Mouse (Mus musculus): ENCODE results near the gene Cdkal1.

Gene Cdkal1

DNA sequence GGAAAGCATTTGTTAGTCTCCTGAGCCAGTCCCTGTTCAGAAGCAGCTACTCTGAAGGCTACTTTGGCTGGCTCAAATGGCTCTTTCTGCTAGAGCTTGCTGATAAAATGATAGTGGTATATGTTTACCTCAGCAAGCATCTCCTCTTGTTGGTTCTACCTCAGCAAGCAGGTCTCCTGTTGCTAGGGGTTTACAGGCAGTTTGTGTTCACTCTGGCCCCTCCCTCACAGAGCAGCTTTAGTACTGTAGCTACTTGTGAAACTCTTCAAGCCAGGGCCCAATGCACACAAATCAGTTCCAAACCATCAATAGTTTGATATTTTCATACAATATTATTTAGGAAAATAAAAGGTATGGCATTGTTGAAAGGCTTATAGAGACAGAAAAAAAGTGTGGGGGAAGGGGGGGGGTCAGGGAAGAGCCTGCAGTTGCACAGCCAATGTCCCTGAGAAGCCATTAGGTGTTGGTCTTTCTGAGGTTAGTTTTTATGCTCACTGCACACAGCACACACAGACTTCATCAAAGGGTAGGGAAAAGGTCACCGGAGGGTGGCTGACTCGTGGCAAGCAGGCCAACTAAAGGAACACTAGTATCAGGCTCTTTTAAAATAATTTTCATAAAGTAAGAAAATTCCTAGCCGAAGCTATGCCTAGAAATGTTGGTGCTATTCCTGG, 499.9 kb downstream of the Cdkal1 start:
- DNase-seq (ENCODE audit: low spot score in 2 of 2) = no peak

DNA sequence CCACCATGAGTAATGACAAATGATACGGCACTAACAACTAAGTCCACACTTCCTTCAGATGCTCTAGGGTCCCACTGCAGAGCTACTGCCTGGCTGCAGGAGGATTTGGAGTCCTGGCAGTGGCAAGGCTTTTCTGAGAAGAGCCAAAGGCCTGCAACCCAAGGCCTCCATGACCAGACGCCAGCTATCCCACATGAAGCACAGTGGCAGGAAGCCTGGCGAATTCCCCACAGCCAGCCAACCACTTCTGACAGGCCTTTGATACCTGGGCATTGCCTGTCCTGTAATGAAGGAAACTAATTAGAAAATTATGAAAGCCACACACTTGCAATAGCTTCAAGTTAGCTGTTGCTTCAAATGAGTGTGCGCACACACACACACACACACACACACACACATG, 500.5 kb downstream of the Cdkal1 start:
- DNase-seq (ENCODE audit: low spot score in 2 of 2) = no peak

DNA sequence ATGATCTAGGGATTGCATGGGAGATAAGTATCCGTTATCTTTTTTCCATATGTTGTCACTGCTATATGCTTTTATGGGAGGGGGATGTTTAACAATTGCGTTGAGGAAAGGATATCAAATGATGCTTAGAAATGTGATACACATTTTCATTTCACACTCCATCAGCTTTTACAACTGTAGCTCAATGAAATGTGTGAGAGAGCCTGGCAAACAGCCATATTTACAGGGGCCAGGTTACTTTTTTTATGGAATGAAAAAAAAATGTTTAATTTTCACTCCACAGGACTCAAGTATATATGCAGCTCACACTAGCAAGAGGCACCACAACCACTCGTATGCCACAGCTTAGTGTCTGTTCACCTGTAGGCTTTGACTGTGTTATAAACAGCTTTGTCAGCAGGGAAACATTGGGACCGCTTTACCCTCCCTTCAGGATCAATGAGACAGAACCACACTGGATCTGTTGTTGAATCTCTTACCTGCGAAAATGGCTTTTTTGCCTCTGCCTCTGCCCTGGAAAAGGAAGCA, 501.5 kb downstream of the Cdkal1 start:
- no peak for DNase-seq (ENCODE audit: low spot score in 2 of 2)

DNA sequence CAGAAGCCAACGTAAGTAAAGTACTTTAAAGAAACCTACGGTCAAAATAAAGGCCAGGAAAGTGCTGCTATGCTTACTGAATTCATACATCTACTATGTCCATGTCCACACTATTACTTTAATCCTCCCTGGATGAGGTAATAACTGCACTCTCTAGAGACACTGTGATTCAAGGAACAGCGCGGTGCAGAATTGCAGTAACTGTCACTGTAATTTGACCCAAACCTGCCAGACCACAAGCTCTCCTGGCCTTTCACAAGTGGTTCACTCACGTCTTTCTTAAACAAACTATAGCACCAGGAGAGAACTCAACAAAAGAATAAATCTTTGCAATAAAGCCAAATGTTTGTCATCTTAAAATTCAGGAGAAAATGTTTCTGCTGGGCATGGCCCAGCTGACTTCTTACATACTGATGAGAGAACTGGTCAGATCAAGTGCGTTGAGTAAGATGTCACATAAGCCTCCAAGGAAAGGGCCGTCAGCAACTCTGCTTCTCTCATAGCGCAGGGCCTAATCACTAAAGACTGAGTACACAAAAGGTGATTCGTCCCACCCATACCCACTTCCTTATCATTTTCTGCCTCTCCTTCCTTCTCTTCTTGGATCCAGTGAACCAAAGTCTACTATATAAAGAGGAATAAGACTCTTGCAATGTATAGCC, 504.3 kb downstream of the Cdkal1 start:
- no peak for DNase-seq (ENCODE audit: low spot score in 2 of 2)

DNA sequence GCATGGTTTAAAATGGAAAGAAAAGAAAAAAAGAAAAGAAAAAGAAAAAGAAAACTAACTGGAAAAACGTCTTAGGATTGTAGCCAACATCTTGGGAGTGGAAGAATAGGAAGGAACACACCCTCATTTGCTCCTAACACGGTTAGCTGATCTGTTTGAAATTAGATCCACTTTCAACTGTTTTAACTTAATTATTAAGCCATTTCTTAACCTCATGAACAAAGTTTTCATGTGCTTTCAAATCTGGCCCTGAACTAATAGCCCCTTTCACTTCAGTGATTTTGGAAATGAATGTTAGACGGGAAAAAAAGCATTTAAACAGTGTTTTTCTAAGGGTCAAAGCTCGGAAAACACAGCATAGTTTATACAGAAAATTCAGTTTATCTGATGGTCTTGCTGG, 505.5 kb downstream of the Cdkal1 start:
- no peak for DNase-seq (ENCODE audit: low spot score in 2 of 2)

DNA sequence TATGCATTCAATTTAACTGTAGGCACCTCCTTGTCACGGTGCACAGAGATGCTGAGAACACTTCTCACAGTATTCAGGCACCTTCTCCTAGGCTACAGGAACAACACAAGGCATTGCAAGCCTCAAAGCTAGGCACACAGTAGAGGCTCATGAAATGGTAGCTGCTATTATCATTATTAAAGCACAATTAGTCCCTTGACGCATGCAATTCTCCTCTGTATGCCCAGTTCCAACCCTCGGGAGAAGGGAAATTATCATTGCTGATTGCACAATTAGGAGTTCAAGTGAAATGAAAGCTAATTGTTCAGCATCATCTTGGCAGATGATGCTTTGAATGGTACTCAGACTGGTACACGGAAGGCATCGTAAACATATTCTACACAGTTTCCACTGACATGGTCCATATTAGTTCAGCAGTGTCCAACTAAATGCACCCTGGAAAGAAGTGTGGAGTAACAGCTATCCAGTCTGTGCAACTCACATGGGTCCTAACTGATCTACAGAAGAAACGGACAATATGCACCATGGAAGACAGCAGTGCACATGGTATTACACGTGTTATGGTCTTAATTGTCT, 506.0 kb downstream of the Cdkal1 start:
- no peak for DNase-seq (ENCODE audit: low spot score in 2 of 2)

DNA sequence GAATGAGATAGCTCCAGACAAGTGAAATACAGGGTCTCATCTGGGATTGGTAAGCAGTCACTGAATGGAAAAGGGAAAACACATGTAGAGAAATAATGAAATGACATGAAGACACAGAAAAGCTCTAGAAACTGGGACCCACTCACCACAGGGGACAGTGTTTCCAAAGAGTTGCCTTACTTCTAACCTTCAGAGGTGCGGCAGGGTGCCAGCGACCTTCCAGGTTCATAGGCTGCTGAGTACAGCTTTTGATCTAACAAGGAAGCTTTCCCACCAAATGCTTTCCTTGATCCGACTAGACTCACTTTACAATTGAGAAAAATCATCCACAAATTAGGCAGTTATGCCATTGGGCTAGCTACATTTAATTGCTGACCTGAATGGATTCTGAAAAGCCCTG, 507.1 kb downstream of the Cdkal1 start:
- no peak for DNase-seq (ENCODE audit: low spot score in 2 of 2)

DNA sequence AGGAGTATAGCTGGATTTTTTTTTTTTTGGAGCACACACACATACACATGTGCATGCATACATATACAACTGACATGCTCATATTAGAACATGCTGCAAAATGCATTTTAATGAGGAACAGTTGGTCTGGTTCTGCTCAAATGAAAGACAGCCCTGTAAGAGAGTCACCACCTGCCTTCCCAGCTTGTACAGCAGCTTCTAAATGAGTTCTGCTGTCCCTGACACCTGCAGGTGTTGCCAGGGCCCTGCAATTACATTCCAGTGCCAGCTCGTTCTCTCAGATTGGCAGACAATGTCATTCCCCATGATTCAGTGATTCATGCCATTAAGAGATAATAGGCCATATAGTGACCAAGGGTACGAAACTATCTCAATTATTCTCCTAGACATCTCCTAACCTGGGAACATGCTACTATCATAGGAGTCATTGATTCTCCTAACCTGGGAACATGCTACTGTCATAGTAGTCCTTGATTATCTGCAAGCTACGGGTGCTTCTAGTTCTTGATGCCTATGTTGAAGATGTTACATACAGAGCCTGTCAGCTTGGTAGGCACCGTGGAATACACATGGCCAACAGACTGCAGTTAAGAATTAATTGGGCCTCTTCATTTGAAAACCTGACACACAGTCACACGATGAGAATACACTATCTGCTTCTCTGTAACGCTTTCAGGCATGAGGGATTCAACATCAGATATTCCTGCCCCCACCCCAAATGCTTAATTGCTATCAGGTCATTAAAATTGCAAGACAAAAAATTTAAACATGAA, 522.6 kb downstream of the Cdkal1 start:
- DNase-seq (ENCODE audit: low spot score in 2 of 2) = peak in 1 of 2 experiments; percentile 43

DNA sequence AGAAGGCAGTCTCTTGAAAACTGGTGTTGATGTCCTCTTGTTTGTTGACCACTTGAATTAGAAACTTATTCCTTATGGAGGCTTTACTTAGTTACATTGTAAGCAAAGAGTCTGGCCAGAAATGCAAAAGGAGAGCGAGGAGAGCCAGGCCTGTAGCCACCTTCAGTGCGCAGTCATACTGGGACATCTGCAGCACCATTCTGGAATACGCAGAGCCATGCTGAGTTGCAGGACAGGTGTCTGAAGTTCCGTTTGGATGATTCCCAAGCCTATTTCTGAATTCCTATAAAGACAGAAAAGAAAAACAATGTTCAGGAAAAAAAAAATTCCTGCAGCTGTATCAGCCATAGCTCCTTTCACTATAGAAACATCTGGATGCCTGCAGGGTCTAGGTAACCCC, 529.5 kb downstream of the Cdkal1 start:
- no peak for DNase-seq (ENCODE audit: low spot score in 2 of 2)

DNA sequence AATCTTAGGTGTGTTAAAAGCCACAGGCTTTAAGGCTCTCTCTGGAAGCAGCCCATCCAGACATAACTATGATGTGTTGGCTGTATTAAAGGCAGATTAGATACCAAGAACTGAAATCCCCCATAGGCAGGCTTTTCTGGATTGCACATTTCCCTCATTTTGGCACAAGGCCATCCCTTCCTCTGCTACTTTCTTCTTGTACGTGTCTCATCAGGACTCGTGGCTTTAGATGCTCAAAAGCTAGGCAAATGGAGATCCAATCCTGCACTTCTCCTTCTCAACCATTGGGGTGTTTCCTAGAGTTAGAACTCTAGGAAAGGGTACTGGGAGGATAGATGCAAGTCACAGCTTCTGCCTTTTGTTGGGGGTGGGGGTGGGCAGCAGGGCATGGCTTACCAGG, 535.1 kb downstream of the Cdkal1 start:
- no peak for DNase-seq (ENCODE audit: low spot score in 2 of 2)

DNA sequence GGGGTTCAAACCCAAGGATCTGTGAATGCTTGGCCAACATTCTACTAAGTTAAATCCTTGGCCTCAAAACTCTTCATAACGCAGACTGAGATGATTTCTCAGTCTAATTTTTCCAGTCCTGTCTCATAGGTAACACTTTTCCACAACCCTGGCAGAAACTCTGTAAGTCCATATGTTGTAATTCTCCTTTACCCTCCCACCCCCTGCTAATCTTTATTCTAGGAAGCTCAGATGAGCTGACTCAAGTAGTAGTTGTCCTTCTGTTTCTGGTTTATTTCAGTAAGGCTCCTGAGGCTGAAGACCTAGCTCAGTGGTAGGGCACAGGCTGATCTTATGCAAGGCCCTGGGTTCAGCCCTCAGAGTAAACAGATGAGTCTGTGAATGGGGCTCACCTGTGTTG, 537.8 kb downstream of the Cdkal1 start:
- DNase-seq (ENCODE audit: low spot score in 2 of 2) = no peak

DNA sequence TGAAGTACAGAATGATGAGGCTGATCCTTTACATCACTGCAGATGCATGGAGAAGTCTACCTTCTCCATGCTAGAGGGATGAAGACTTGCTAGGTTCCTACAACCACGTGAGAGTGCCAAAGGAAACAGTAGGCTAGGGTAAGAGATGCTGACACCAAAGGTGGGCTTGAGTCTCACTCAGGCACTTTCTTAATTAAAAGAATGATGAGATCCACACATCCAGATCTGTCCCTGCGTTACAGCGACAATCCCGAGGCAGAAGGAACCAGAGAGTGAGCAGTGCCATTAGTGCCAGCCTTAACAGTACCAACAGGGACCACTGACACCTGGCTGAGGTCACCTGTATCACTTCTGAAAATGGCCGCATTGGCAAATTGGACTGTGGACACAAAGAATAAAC, 539.2 kb downstream of the Cdkal1 start:
- DNase-seq (ENCODE audit: low spot score in 2 of 2) = no peak

DNA sequence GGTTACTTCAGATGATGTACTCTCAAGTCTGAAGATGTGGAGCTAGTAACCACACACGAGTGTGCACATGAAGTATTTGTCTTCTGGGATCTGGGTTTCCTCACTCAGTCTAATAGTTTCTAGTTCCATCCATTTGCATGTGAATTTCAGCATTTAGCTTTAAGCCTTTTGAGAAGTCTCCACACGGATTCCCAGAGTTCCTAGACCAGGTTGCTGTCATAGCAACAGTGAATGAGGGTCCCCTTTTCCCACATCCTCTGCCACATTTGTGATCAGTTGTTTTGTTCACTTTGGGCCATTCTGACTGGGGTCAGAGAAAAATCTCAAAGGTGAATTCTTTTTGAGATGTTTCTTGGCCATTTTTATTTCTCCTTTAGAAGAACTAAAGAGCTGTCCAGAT, 543.4 kb downstream of the Cdkal1 start:
- no peak for DNase-seq (ENCODE audit: low spot score in 2 of 2)

DNA sequence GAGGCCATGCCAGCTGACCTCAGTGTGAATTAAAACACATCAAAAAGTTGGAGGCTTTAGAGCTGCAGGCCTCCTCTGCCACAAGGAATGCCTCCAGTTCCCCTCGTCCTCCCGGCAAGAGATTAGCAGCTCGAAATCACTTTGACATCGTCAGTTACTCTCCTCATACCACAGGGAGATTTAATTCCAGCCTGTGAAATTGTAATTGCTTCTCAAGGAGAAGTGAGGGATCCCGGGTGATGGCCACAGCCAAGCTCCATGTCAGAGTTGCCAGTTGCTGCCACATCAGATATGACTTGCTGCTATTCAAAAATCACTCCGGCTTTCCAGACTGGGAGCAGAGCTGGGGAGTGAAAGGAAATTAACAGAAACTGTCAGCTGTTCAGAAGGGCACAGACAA, 548.1 kb downstream of the Cdkal1 start:
- no peak for DNase-seq (ENCODE audit: low spot score in 2 of 2)

DNA sequence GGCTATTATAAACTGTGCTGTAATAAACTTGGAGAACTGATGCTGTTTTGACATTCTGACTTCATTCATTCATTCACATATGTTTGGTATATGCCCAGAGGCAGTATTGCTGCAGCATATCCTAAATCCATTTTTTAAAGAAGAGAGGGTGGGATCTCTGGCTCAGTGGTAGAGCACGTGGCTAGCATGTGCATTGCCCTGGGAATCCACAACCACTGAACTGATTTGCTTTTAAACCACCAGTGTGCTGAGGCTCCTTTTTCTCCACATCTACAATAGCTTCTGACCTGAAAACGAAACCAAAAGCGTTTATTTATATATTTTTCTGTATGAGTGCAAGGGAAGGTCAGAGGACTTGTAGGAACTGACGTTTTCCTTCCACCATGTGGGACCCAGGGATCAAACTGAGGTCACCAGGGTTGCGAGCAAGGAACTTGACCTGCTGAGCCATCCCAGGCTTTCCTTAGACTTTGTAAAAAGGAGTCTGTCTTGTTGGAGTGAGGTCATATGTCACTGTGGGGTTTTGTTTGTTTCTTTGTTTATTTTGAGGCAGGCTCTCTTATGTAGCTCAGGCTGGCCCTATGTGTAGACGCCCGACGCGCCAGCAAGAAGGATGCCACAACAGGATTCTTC, 562.8 kb downstream of the Cdkal1 start:
- no peak for DNase-seq (ENCODE audit: low spot score in 2 of 2)

DNA sequence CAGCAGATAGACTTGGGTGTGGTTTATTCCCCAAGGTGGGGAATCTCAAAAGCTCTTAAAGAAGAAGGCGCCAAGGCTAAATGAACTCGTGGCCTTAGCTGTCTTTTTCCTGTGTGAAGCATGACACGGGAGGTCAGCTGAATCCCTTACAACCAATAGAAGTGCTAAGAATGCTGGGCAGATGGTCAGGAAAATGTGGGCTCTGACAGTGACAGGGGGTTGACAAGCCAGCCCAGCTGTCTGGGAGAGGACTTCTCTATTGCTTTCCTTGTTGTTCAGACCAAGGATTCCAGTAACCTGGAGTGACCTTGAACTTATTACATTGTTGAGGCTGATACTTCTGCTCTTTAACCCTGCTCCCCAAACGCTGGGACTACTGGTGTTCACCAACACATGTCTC, 564.9 kb downstream of the Cdkal1 start:
- no peak for DNase-seq (ENCODE audit: low spot score in 2 of 2)

DNA sequence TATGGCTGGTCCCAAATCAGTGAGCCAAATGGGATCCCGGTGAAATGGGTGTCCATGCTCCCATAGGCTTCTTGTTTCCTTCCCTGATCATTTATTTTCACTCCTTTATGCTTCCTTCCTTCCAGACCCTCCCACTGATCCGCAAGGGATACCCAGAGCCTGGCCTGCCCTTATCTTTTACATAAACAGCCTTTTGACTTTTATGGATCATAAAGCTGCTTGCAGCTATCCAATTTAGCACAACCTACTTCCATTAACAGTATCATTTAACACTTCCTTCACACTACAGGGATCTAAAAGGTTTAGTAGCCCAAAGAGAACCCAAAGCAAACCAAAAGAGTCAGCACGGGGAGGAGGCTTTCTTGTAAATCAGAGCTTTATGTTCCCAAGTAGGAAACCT, 570.4 kb downstream of the Cdkal1 start:
- no peak for DNase-seq (ENCODE audit: low spot score in 2 of 2)

DNA sequence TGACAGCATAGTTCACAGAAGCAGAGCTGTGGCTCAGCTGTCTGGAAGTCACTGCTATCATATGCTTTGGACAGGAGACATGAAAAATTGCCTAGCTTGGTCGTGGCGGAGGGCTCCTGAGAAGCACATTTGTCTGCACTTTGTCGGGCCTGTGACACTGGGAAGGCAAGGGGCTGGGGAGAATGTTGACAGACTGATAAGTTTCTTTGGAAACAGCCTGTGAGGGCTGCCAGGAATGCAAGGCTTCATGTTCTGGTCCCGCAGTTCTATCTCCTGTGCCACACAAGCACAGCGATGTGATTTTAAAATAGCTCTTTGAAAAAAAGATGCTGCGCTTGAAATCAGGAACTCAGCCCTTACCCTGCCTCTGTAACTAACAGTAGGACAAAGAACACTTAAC, 573.9 kb downstream of the Cdkal1 start:
- DNase-seq (ENCODE audit: low spot score in 2 of 2) = no peak

DNA sequence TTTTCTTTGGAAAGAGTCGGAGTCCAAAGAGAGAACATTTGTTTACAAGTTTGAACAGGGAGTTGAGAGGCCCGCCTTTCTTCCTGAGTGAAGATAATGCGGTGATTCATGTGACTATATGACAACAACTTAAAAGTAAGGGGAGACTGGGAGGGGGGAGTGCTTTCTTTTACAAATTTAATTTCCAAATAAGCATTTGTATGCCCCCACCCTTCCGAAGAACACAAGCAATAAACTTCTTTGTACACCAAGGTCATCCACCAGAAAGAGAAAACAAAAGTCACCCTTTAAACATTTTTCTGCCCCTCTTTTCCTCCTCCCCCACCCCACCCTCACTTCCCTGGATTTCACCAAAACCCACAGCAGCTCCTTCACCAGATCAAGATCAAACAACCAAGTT, 577.3 kb downstream of the Cdkal1 start:
- DNase-seq (ENCODE audit: low spot score in 2 of 2) = no peak

DNA sequence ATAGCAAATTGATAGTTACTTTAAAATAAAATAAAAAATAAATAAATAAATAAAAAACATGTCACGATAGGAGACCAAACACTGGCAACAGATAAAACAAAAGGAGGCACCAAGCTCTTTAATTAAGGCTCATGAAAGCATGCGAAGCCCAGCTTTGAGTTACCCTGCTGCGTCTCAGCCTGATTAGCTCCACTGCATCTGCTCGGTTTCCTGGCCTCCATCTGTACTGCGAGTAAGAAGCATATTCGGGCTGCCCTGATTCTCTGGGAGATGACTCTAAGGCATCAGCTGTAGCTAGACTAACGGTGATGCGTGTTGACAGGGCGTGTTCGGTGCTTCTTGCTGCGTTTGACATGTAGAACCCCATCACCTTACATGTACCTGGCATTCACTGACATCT, 581.2 kb downstream of the Cdkal1 start:
- DNase-seq (ENCODE audit: low spot score in 2 of 2) = peak; percentile 71 to 81

DNA sequence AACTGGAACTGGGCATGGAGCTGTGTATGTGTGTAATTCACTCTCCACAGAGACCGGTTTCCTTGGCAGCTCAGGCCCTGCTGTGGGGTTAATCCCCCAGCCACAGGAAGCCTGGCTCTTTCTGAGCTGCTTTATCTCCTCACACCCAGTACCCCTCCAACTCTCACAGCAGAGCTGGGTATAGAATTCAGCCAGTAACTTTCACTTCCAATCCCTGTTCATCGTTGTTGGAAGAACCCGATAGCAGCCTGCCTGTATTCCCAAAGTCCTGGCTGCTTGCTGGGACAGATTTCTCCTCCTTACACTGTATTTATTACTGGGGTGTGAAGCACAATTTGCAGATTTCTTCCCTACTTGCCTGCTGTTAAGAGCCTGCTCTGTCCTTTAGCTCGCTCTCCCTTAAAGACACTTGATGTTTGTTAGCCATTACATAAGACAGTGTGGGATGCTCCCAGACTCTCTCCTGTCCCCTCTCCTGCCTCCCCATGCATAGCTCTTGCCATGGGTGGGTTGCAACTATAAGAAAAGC, 581.7 kb downstream of the Cdkal1 start:
- peak in 1 of 2 experiments; percentile 46 for DNase-seq (ENCODE audit: low spot score in 2 of 2)

DNA sequence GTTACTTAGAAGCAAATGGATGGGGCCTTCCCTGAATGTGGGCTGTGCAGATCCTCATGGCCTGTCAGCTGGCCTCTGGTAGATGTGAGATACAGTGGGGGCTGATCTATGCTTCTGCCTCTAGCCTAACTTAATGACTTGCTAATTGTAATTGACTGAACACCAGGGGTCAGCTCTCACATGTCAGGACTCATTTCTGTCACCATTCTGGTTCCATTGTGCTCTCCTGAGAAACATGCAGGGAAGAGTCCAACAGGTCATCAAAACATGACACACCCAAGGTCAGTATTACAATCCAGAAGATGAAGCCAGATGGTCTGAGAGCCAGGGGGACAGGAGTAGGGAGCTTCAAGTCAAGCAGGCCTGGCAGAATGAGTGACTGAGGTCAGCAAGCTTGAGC, 584.0 kb downstream of the Cdkal1 start:
- DNase-seq (ENCODE audit: low spot score in 2 of 2) = no peak
